Mouse (Mus musculus): Measurements from ENCODE around the gene Polr1c. TPM values are rescaled to one million over a fixed set of nuclear protein-coding genes. Genes with fewer than 3 reads are reported as not detected.

Gene Polr1c
- polyA plus RNA-seq, 1 experiment = 60.6 TPM

DNA sequence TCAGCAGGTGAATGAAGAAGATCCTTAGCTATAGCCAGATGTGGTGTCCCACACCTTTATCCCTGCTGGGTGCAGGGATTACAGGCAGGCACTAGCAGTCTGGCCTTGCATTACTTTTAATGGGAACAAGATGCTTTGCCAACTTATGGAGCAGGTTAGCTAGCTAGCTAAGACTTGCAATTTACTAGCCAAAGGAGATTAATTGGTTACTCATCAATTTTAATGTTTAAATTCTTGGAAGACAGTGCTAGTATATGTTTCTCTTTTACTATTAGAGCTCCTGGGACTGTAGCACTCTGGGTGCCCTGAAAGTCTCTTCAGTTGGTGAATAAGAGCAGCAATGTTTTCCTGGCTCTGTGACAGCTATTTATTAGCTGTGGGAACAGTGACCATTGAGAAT, 41.2 kb downstream of the Polr1c start:
- no peak for TF ChIP-seq CTCF (IDR thresholded peaks at IDR 0.05; ENCODE audit: borderline replicate concordance, control insufficient read depth, extremely low read depth, insufficient read depth, low read length, poor library complexity)
- no peak for TF ChIP-seq POLR2A (IDR thresholded peaks at IDR 0.05; ENCODE audit: control insufficient read depth, extremely low read depth, insufficient read depth, low read length, poor library complexity)
- Histone ChIP-seq H3K4me3 (ENCODE audit: control insufficient read depth, insufficient read depth, low read length) (no peak overlapping the region), H3K27ac (ENCODE audit: control insufficient read depth, insufficient read depth, low read length) (no peak overlapping the region), H3K4me1 (replicated peaks; ENCODE audit: control insufficient read depth, insufficient read depth, low read length) (peaks cover 5% of the 10 kb centered on the region), H3K36me3 (ENCODE audit: control insufficient read depth, insufficient read depth, low read length) (peaks cover 36% of the 10 kb centered on the region), H3K27me3 (ENCODE audit: control insufficient read depth, insufficient read depth, low read length) (no peaks in the 10 kb centered on the region)
- no peak for DNase-seq

DNA sequence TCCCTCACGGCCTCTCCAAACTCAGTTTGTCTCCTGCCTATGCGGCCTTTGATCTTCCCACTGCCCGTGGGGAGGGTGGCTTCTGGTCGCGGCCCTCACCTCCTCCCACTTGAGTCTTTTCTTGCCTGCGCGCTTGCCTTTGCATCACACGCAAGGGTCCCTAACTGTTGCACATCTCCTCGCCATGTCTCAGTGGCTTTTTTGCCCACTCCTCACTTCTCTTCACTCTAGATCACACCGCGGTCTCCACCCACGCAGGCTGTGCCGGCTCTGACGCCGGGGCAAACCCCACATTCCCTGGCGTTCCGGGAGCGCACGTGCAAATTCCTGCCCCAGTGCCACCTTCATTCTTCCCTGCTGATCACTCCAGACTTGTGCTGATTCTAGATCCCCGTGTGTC, 44.8 kb downstream of the Polr1c start:
- DNase-seq = no peak
- Histone ChIP-seq H3K4me3 (ENCODE audit: control insufficient read depth, insufficient read depth, low read length) (peak overlapping the region; percentile 96), H3K36me3 (ENCODE audit: control insufficient read depth, insufficient read depth, low read length) (peaks cover 11% of the 10 kb centered on the region), H3K4me1 (replicated peaks; ENCODE audit: control insufficient read depth, insufficient read depth, low read length) (peaks cover 7% of the 10 kb centered on the region), H3K27ac (ENCODE audit: control insufficient read depth, insufficient read depth, low read length) (peak overlapping the region; percentile 22; the same call in 1 of the 2 replicates), H3K27me3 (ENCODE audit: control insufficient read depth, insufficient read depth, low read length) (no peaks in the 10 kb centered on the region)
- WGBS = under 1% methylated on average over 20 of the region's 20 CpGs
- TF ChIP-seq CTCF (IDR thresholded peaks at IDR 0.05; ENCODE audit: borderline replicate concordance, control insufficient read depth, extremely low read depth, insufficient read depth, low read length, poor library complexity) (no peak), POLR2A (IDR thresholded peaks at IDR 0.05; ENCODE audit: control insufficient read depth, extremely low read depth, insufficient read depth, low read length, poor library complexity) (no peak)

DNA sequence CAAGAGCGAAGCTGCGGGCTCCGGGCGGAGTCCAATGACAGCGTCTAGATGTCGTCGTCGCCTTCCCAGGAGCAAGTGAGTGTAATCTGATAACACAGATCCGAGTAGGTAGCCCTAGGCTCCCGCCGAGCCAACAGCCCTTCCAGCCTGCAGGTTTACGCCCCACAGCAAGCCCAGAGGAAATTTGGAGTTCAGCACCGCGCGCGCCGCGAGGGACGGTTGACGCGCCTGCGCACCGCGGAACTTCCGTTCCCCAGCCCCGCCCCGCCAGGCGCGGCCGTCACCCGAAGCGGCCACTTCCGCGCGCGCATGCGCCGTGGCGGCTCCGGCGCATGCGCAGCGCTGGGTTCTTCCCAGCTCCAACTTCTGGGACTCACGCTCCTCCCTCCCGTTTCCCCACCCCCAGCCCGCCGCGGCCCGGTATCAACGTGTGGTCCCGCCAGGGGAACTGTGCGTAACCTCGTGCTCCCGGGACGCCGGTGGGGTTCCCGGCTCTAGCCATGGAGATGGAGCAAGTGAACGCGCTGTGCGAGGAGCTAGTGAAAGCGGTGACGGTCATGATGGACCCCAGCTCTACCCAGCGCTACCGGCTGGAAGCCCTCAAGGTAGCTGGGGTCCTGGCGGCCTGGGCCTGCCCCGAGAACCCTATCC, 45.3 kb downstream of the Polr1c start, which contains the start of the genes Polh and Xpo5:
Polh (minus strand) TSS at position 225 of the 651 bp plus-strand sequence.
Xpo5 (plus strand) TSS at position 362 of the 651 bp plus-strand sequence.
- H3K36me3 ChIP-seq (ENCODE audit: control insufficient read depth, insufficient read depth, low read length) = peaks cover 11% of the 10 kb centered on the region
- H3K4me1 ChIP-seq (replicated peaks; ENCODE audit: control insufficient read depth, insufficient read depth, low read length) = peaks cover 7% of the 10 kb centered on the region
- WGBS = under 1% methylated on average over 66 of the region's 66 CpGs
- H3K27ac ChIP-seq (ENCODE audit: control insufficient read depth, insufficient read depth, low read length) = peak within 1 kb of the TSS; percentile 68
- H3K4me3 ChIP-seq (ENCODE audit: control insufficient read depth, insufficient read depth, low read length) = peak within 1 kb of the TSS; percentile 96
- H3K27me3 ChIP-seq (ENCODE audit: control insufficient read depth, insufficient read depth, low read length) = no peaks in the 10 kb centered on the region
- peak; percentile 38 for TF ChIP-seq CTCF (IDR thresholded peaks at IDR 0.05; ENCODE audit: borderline replicate concordance, control insufficient read depth, extremely low read depth, insufficient read depth, low read length, poor library complexity)
- peak; percentile 77; the same call in 1 of the 2 replicates for TF ChIP-seq POLR2A (IDR thresholded peaks at IDR 0.05; ENCODE audit: control insufficient read depth, extremely low read depth, insufficient read depth, low read length, poor library complexity)
- peak; percentile 92 for DNase-seq

DNA sequence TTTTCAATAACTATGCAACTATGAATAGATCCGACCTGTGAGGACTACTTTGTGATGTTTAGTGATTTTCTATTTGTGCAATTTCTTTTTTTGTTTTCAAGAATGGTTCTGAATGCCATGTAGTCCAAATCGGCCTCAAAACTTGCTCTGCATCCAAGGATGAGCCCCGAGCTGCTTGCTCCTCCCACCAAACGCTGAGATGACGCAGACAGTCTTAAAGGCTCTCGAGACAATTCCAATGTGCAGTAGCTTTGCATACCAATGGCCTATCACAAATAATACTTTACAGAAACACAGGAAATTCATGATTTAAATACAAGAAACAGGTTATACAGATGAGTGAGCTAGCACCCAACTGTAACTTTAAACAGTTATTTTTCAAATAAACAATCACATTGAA, 46.7 kb downstream of the Polr1c start:
- TF ChIP-seq CTCF (IDR thresholded peaks at IDR 0.05; ENCODE audit: borderline replicate concordance, control insufficient read depth, extremely low read depth, insufficient read depth, low read length, poor library complexity) = no peak
- TF ChIP-seq POLR2A (IDR thresholded peaks at IDR 0.05; ENCODE audit: control insufficient read depth, extremely low read depth, insufficient read depth, low read length, poor library complexity) = no peak
- no peak overlapping the region for H3K4me3 ChIP-seq (ENCODE audit: control insufficient read depth, insufficient read depth, low read length)
- no peak overlapping the region for H3K27ac ChIP-seq (ENCODE audit: control insufficient read depth, insufficient read depth, low read length)
- DNase-seq = no peak
- H3K27me3 ChIP-seq (ENCODE audit: control insufficient read depth, insufficient read depth, low read length) = no peaks in the 10 kb centered on the region
- 80% methylated on average over 6 of the region's 6 CpGs for WGBS
- H3K4me1 ChIP-seq (replicated peaks; ENCODE audit: control insufficient read depth, insufficient read depth, low read length) = peaks cover 7% of the 10 kb centered on the region
- peaks cover 18% of the 10 kb centered on the region for H3K36me3 ChIP-seq (ENCODE audit: control insufficient read depth, insufficient read depth, low read length)

Other genes starting within 250 kb of the Polr1c start
- 50.3 and 65.2 TPM in 2 replicates for gene Vegfa, start 215.7 kb downstream of the Polr1c start, polyA plus RNA-seq (2012; rRNA removed)
- gene Mrps18a, start 137.1 kb downstream of the Polr1c start, polyA plus RNA-seq (2012; rRNA removed) = 56.4 and 57.6 TPM in 2 replicates
- gene Rsph9, start 103.8 kb downstream of the Polr1c start, polyA plus RNA-seq (2012; rRNA removed) = 1.2 and 2.6 TPM in 2 replicates
- 40.9 and 43.2 TPM in 2 replicates for gene Mad2l1bp, start 94.5 kb downstream of the Polr1c start, polyA plus RNA-seq (2012; rRNA removed)
- gene Gtpbp2, start 87.0 kb downstream of the Polr1c start, polyA plus RNA-seq (2012; rRNA removed) = 280 and 339 TPM in 2 replicates
- gene Polh, start 45.4 kb downstream of the Polr1c start, polyA plus RNA-seq (2012; rRNA removed) = 18.4 and 20.4 TPM in 2 replicates
- gene Xpo5, start 45.3 kb downstream of the Polr1c start, polyA plus RNA-seq (2012; rRNA removed) = 40.0 and 40.4 TPM in 2 replicates
- 250 and 292 TPM in 2 replicates for gene Yipf3, start within 50 bp of the Polr1c start, polyA plus RNA-seq (2012; rRNA removed)
- 4.2 and 5.3 TPM in 2 replicates for gene Lrrc73, start 5.5 kb upstream of the Polr1c start, polyA plus RNA-seq (2012; rRNA removed)
- gene Tjap1, start 35.0 kb upstream of the Polr1c start, polyA plus RNA-seq (2012; rRNA removed) = 98.7 and 106 TPM in 2 replicates
- 8.5 and 11.3 TPM in 2 replicates for gene Dlk2, start 49.4 kb upstream of the Polr1c start, polyA plus RNA-seq (2012; rRNA removed)
- gene Abcc10, start 80.3 kb upstream of the Polr1c start, polyA plus RNA-seq (2012; rRNA removed) = 31.8 and 33.4 TPM in 2 replicates
- gene Zfp318, start 135.7 kb upstream of the Polr1c start, polyA plus RNA-seq (2012; rRNA removed) = 18.3 and 20.7 TPM in 2 replicates
- gene Crip3, start 180.9 kb upstream of the Polr1c start, polyA plus RNA-seq (2012; rRNA removed) = 348 and 429 TPM in 2 replicates
- gene Slc22a7, start 190.4 kb upstream of the Polr1c start, polyA plus RNA-seq (2012; rRNA removed) = 1.2 and 3.3 TPM in 2 replicates
- gene Ttbk1, start 239.6 kb upstream of the Polr1c start, polyA plus RNA-seq (2012; rRNA removed) = 1.0 and 1.1 TPM in 2 replicates
- 14.0 and 17.7 TPM in 2 replicates for gene Dnph1, start 248.7 kb upstream of the Polr1c start, polyA plus RNA-seq (2012; rRNA removed)